Mouse (Mus musculus): Measurements from ENCODE around the gene Tspan11. TPM values are rescaled to one million over a fixed set of nuclear protein-coding genes. Genes with fewer than 3 reads are reported as not detected.

Gene Tspan11
- polyA plus RNA-seq, 1 experiment from 2014 or later, result 7.6 TPM

DNA sequence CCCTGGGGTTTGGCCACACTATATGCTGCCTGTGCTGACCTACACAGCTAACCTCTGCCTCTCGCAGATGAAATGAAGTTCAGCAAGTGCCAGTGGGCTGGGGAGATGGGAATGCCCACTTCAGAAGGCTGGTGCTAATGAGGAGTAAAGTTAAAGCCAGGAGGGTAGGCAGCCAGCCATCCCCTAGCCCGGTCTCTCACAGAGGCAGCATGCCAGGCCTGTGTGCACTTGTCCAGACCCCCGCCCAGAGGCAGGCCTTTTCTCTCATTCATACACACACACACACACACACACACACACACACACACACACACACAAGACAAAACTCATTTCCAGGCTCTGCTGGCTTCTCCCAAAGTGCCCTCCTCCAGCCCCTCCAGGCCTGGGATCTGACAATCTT, 113.4 kb downstream of the Tspan11 start:
- H3K4me2 ChIP-seq, result no peak overlapping the region

DNA sequence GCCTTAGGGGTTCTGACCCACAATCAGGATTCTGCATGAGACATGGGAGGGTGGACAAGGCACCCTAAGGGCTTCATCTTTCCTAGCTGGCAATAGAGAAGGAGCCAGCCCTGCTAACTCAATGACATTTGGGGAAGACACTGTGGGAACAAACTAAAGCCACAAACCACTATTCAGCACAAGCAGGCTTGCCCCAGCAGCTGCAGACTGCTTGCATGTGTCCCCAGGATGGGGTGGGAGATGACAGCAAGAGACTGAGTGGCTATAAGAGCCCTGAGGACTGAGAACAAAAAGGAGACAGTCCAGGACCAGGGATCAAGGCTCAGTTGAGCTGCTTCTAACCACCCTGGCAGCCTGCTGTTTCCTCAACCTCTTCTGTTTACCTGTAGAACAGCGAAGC, 114.2 kb downstream of the Tspan11 start:
- H3K4me2 ChIP-seq, result no peak overlapping the region
- H3K9ac ChIP-seq, result no peak overlapping the region
- 86% methylated on average over 1 of the region's 1 CpGs for WGBS
- H3K4me1 ChIP-seq, result peaks cover 17% of the 10 kb centered on the region
- no peak for ATAC-seq (replicated peaks; ENCODE audit: low FRiP score)
- 0 out of 2 replicates have a peak, but pooled peaks cover 5% of the 10 kb centered on the region for H3K36me3 ChIP-seq
- no peaks in the 10 kb centered on the region for H3K27me3 ChIP-seq
- H3K4me3 ChIP-seq (replicated peaks), result no peak overlapping the region
- no peak overlapping the region for H3K27ac ChIP-seq
- no peaks in the 10 kb centered on the region for H3K9me3 ChIP-seq (replicated peaks)

More for the DNA sequence above, 113.4 kb downstream of the Tspan11 start:
- H3K27me3 ChIP-seq, result no peaks in the 10 kb centered on the region
- H3K27ac ChIP-seq, result no peak overlapping the region
- no peak for ATAC-seq (replicated peaks; ENCODE audit: low FRiP score)
- peaks cover 11% of the 10 kb centered on the region for H3K4me1 ChIP-seq
- H3K36me3 ChIP-seq, result 0 out of 2 replicates have a peak, but pooled peaks cover 5% of the 10 kb centered on the region
- H3K9ac ChIP-seq, result no peak overlapping the region
- H3K9me3 ChIP-seq (replicated peaks), result no peaks in the 10 kb centered on the region
- no peak overlapping the region for H3K4me3 ChIP-seq (replicated peaks)
- WGBS, result 89% methylated on average over 3 of the region's 3 CpGs

DNA sequence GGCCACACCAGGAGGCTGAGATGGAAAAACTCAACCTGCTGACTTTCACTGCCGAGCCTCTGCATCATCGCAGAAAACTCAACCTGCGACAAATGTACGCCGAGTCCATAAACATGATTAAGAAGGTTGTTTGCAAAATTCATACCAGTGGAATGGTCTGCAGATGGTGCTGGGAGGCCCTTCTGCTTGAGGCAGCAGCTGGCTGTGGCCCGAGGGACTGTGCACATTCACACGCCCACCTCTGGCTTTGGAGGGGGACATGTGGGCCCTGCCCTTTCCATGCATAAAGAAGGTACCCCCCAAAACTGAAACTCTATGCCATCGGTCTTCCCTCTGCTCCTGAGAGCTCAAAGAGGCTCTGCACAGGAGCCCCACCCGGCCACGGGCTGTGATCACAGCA, 114.7 kb downstream of the Tspan11 start:
- ATAC-seq (replicated peaks; ENCODE audit: low FRiP score), result no peak
- H3K4me3 ChIP-seq (replicated peaks), result no peak overlapping the region
- H3K27ac ChIP-seq, result no peak overlapping the region
- WGBS, result 52% methylated on average over 10 of the region's 10 CpGs
- H3K4me1 ChIP-seq, result peaks cover 18% of the 10 kb centered on the region
- no peaks in the 10 kb centered on the region for H3K27me3 ChIP-seq
- no peak overlapping the region for H3K4me2 ChIP-seq
- H3K36me3 ChIP-seq, result 0 out of 2 replicates have a peak, but pooled peaks cover 3% of the 10 kb centered on the region
- H3K9ac ChIP-seq, result no peak overlapping the region
- no peaks in the 10 kb centered on the region for H3K9me3 ChIP-seq (replicated peaks)

DNA sequence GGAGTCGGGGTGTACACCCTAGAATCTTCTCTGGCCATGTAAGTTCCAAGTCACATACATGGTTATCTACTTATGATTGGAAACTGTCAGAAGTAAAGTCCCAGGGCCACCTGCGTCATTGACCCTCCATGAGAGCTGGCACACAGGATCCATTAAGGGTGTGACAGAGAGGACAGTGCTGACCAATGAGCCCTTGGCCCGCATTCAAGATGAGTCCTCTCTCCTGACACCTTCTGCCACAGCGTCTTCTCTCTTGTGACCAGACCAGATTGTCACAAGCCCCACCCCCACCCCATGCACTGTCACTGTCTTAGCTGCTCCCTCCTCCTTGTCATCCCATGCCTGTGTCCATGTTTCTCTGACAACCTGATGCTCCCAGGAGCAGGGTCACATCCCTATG, 115.3 kb downstream of the Tspan11 start:
- no peaks in the 10 kb centered on the region for H3K27me3 ChIP-seq
- ATAC-seq (replicated peaks; ENCODE audit: low FRiP score), result no peak
- no peak overlapping the region for H3K9ac ChIP-seq
- H3K36me3 ChIP-seq, result no peaks in the 10 kb centered on the region
- peaks cover 24% of the 10 kb centered on the region for H3K4me1 ChIP-seq
- no peak overlapping the region for H3K27ac ChIP-seq
- no peak overlapping the region for H3K4me3 ChIP-seq (replicated peaks)
- H3K9me3 ChIP-seq (replicated peaks), result no peaks in the 10 kb centered on the region
- H3K4me2 ChIP-seq, result no peak overlapping the region
- 78% methylated on average over 4 of the region's 4 CpGs for WGBS

DNA sequence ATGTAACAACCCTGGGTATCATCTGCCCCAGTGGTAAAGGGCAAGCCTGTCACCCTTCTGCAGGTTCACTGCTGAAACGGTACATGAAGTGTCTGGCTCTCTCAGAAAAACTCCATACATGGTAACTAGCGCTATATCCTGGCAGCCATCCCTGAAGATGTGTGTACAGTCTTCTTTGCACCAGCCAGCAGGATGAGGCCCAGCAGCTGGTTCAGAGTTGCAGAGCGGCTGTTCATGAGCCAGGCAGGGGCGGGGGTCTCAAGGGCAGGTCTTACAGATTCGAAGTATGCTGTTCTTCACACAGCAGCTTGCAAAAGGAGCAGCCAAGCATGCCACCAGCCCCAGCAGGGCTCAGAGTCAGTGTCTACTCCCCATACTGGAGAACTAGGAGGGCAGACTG, 116.2 kb downstream of the Tspan11 start:
- Histone ChIP-seq H3K36me3 (no peaks in the 10 kb centered on the region), H3K4me3 (replicated peaks) (no peak overlapping the region), H3K4me2 (no peak overlapping the region), H3K9me3 (replicated peaks) (no peaks in the 10 kb centered on the region), H3K27me3 (no peaks in the 10 kb centered on the region), H3K9ac (no peak overlapping the region; the same call in 1 of the 2 replicates), H3K27ac (no peak overlapping the region), H3K4me1 (peaks cover 33% of the 10 kb centered on the region)
- 54% methylated on average over 5 of the region's 5 CpGs for WGBS
- 0 out of 2 replicates have a peak, but pooled peaks have one; percentile 15 for ATAC-seq (replicated peaks; ENCODE audit: low FRiP score)

Other genes starting within 250 kb of the Tspan11 start
- 0.05 and 0.10 TPM in 2 replicates for gene Prmt8, start 118.1 kb upstream of the Tspan11 start, polyA plus RNA-seq (2015; fragmentation: Nextera tagmentation; extraction: Ambion mirVana)

Data from kidney, embryonic 15.5 days (tissue).